18 mouse cellular contexts compared by ENCODE assay signal in genomic region chr1:153007292-153007691, GRCm38 (mm10). TPM values are rescaled to one million over a fixed set of nuclear protein-coding genes. Genes with fewer than 3 reads are reported as not detected.
DNase-seq lines count a peak whose midpoint lies in the region; TF ChIP-seq lines count a peak whose summit lies in the region.
"Had no signal": no experiment of that assay in that cellular context is flagged by ENCODE, and none has a peak within 500 bp of the region (broad histone marks: within the 10 kb centered on the region; RNA-seq: fewer than 3 reads in every experiment).

No protein-coding gene starts in this region.

- H3K9ac ChIP-seq in MEL (ENCODE audit: control insufficient read depth, low read depth, low read length, poor library complexity, severe bottlenecking) = peak overlapping the region; percentile 62
- H3K9ac ChIP-seq: embryonic facial prominence, embryonic 12.5 days; forebrain, embryonic 13.5 days; forebrain, embryonic 15.5 days; forebrain, postnatal 0 days had no signal

- TF ChIP-seq POLR2A in MEL (IDR thresholded peaks at IDR 0.05; ENCODE audit: control insufficient read depth in 1 of 2, insufficient read depth in 1 of 2, low read depth in 1 of 2, low read length in 2 of 2, poor library complexity in 1 of 2) = no peak

- intact Hi-C loops in gastrocnemius, adult 2 months (cut with DNase I) = no loop called here

- H3K9me3 ChIP-seq in MEL (replicated peaks; ENCODE audit: insufficient read depth, low read length) = no peaks in the 10 kb centered on the region
- H3K9me3 ChIP-seq: embryonic facial prominence, embryonic 10.5 days; embryonic facial prominence, embryonic 12.5 days; forebrain, embryonic 13.5 days; forebrain, embryonic 15.5 days had no signal

- peak; percentile 21 for DNase-seq in cerebellum, adult 11-12 months
- DNase-seq in cerebellum, adult 11 months = no peak
- DNase-seq in gastrocnemius, adult 2 months = no peak
- no peak for DNase-seq in gastrocnemius, postnatal 25 days
- DNase-seq in MEL (ENCODE audit: low read depth, low spot score) = peak; percentile 61
- DNase-seq in retina, embryonic 14.5 days (ENCODE audit: low spot score) = no peak
- DNase-seq: adrenal gland, adult 8-10 months; adrenal gland, postnatal 14 days; adrenal gland, postnatal 36 days; B cell, adult 2 months; cerebellum, adult 9-10 months; forebrain, postnatal 0 days had no signal

- no peak for TF ChIP-seq RAD21 in MEL (IDR thresholded peaks at IDR 0.05; ENCODE audit: low read depth, low read length)

- TF ChIP-seq EP300 in MEL (IDR thresholded peaks at IDR 0.05; ENCODE audit: low read depth in 1 of 2, low read length in 2 of 2) = peak; percentile 84 to 94

- H3K27me3 ChIP-seq in MEL (ENCODE audit: control insufficient read depth in 1 of 2, insufficient read depth in 2 of 2, low read length in 2 of 2) = no peaks in the 10 kb centered on the region
- H3K27me3 ChIP-seq: CH12.LX; embryonic facial prominence, embryonic 12.5 days; forebrain, embryonic 15.5 days had no signal

- H3K36me3 ChIP-seq in MEL (ENCODE audit: control insufficient read depth in 1 of 2, insufficient read depth in 2 of 2, low read length in 2 of 2) = peaks cover 0 to 57% of the 10 kb centered on the region in 2 experiments; a peak in 2 of 4 replicates
- H3K36me3 ChIP-seq: embryonic facial prominence, embryonic 10.5 days; embryonic facial prominence, embryonic 12.5 days; forebrain, embryonic 15.5 days; G1E had no signal

- H3K4me1 ChIP-seq in MEL (ENCODE audit: control insufficient read depth in 1 of 2, insufficient read depth in 2 of 2, low read length in 2 of 2) = peaks cover 26 to 64% of the 10 kb centered on the region in 2 experiments
- H3K4me1 ChIP-seq: embryonic facial prominence, embryonic 12.5 days had no signal

- H3K79me2 ChIP-seq in MEL (ENCODE audit: control insufficient read depth, insufficient read depth, low read length, poor library complexity) = peaks cover 2% of the 10 kb centered on the region; the same call in 1 of the 2 replicates

- TF ChIP-seq CTCF in gastrocnemius, adult 2 months (IDR thresholded peaks at IDR 0.05) = no peak
- TF ChIP-seq CTCF in MEL (IDR thresholded peaks at IDR 0.05 in 2 of 3, conservative IDR thresholded peaks at IDR 0.05 in 1 of 3; ENCODE audit: control insufficient read depth in 1 of 3, insufficient read depth in 1 of 3, low read depth in 2 of 3, low read length in 3 of 3, poor library complexity in 1 of 3, severe bottlenecking in 1 of 3) = no peak

- peak overlapping the region; percentile 82 for H3K27ac ChIP-seq in gastrocnemius, adult 2 months
- H3K27ac ChIP-seq in MEL (ENCODE audit: control insufficient read depth, low read depth, low read length) = peak overlapping the region; percentile 89
- H3K27ac ChIP-seq: embryonic facial prominence, embryonic 10.5 days; embryonic facial prominence, embryonic 12.5 days; forebrain, embryonic 13.5 days; forebrain, embryonic 15.5 days had no signal

- H3K4me3 ChIP-seq in gastrocnemius, adult 2 months = no peak overlapping the region
- H3K4me3 ChIP-seq in MEL (ENCODE audit: control insufficient read depth in 1 of 2, insufficient read depth in 1 of 2, low read depth in 2 of 2, low read length in 2 of 2) = peak overlapping the region in 1 of 2 experiments; percentile 34; a peak in 2 of 4 replicates
- H3K4me3 ChIP-seq: embryonic facial prominence, embryonic 10.5 days; embryonic facial prominence, embryonic 12.5 days; forebrain, embryonic 13.5 days; forebrain, embryonic 15.5 days had no signal

TF ChIP-seq in MEL, 35 proteins besides CTCF, POLR2A, EP300 and RAD21:
- no peak for TF ChIP-seq E2F4 (IDR thresholded peaks at IDR 0.05; ENCODE audit: borderline replicate concordance, low read depth, low read length)
- TF ChIP-seq NRF1 (IDR thresholded peaks at IDR 0.05; ENCODE audit: insufficient read depth, low read depth, low read length, poor library complexity, severe bottlenecking) = no peak
- no peak for TF ChIP-seq MEF2A (IDR thresholded peaks at IDR 0.05; ENCODE audit: extremely low read depth, insufficient replicate concordance, low read depth, low read length, poor library complexity, severe bottlenecking)
- 0 out of 2 replicates have a peak, but pooled peaks have one; percentile 46 for TF ChIP-seq JUND (IDR thresholded peaks at IDR 0.05; ENCODE audit: low read depth, low read length)
- peak; percentile 79 for TF ChIP-seq USF1 (IDR thresholded peaks at IDR 0.05; ENCODE audit: low read depth, low read length)
- TF ChIP-seq MXI1 (IDR thresholded peaks at IDR 0.05; ENCODE audit: low read depth, low read length) = no peak
- no peak for TF ChIP-seq POLR2AphosphoS5 (IDR thresholded peaks at IDR 0.05; ENCODE audit: borderline replicate concordance, low read depth, low read length)
- peak; percentile 55 for TF ChIP-seq RCOR1 (IDR thresholded peaks at IDR 0.05; ENCODE audit: low read depth, low read length)
- TF ChIP-seq MAX (IDR thresholded peaks at IDR 0.05; ENCODE audit: low read length) = peak; percentile 70
- peak; percentile 90 for TF ChIP-seq ETS1 (IDR thresholded peaks at IDR 0.05; ENCODE audit: low read depth, low read length)
- TF ChIP-seq CHD1 (IDR thresholded peaks at IDR 0.05; ENCODE audit: low read depth, low read length) = no peak
- peak; percentile 47; the same call in 1 of the 2 replicates for TF ChIP-seq ELF1 (IDR thresholded peaks at IDR 0.05; ENCODE audit: low read depth, low read length)
- TF ChIP-seq UBTF (IDR thresholded peaks at IDR 0.05; ENCODE audit: borderline replicate concordance, insufficient read depth, low read depth, low read length) = no peak
- TF ChIP-seq ZMIZ1 (IDR thresholded peaks at IDR 0.05; ENCODE audit: low read depth, low read length) = no peak; the same call in 1 of the 2 replicates
- TF ChIP-seq ZNF384 (IDR thresholded peaks at IDR 0.05; ENCODE audit: low read depth, low read length) = peak; percentile 92
- no peak for TF ChIP-seq CHD2 (IDR thresholded peaks at IDR 0.05; ENCODE audit: low read length)
- no peak; the same call in 1 of the 2 replicates for TF ChIP-seq MAFK (IDR thresholded peaks at IDR 0.05; ENCODE audit: borderline replicate concordance, low read depth, low read length)
- peak; percentile 71; the same call in 1 of the 2 replicates for TF ChIP-seq BHLHE40 (IDR thresholded peaks at IDR 0.05; ENCODE audit: borderline replicate concordance, low read depth, low read length)
- no peak for TF ChIP-seq TBP (IDR thresholded peaks at IDR 0.05; ENCODE audit: low read depth, low read length)
- no peak for TF ChIP-seq MYC (IDR thresholded peaks at IDR 0.05; ENCODE audit: low read depth, low read length)
- TF ChIP-seq MYB (IDR thresholded peaks at IDR 0.05; ENCODE audit: low read depth, low read length) = peak; percentile 72; the same call in 1 of the 2 replicates
- peak; percentile 42; the same call in 1 of the 2 replicates for TF ChIP-seq KAT2A (conservative IDR thresholded peaks at IDR 0.05; ENCODE audit: low read depth, low read length)
- no peak for TF ChIP-seq SMC3 (IDR thresholded peaks at IDR 0.05; ENCODE audit: low read depth, low read length)
- no peak for TF ChIP-seq MAZ (IDR thresholded peaks at IDR 0.05; ENCODE audit: low read depth, low read length)
- peak; percentile 96 for TF ChIP-seq SIN3A (IDR thresholded peaks at IDR 0.05; ENCODE audit: low read length)
- TF ChIP-seq ZKSCAN1 (IDR thresholded peaks at IDR 0.05; ENCODE audit: low read depth, low read length) = no peak
- 0 out of 2 replicates have a peak, but pooled peaks have one; percentile 13 for TF ChIP-seq NELFE (IDR thresholded peaks at IDR 0.05; ENCODE audit: low read depth, low read length)
- TF ChIP-seq TAL1 (IDR thresholded peaks at IDR 0.05; ENCODE audit: low read length) = no peak
- peak; percentile 87 for TF ChIP-seq GATA1 (IDR thresholded peaks at IDR 0.05; ENCODE audit: low read depth, low read length)
- TF ChIP-seq POLR2AphosphoS2 (IDR thresholded peaks at IDR 0.05; ENCODE audit: low read length) = no peak
- TF ChIP-seq GABPA (IDR thresholded peaks at IDR 0.05; ENCODE audit: low read depth, low read length) = no peak
- TF ChIP-seq HCFC1 (IDR thresholded peaks at IDR 0.05; ENCODE audit: low read depth, low read length) = no peak
- peak; percentile 91 for TF ChIP-seq TCF12 (IDR thresholded peaks at IDR 0.05; ENCODE audit: low read depth, low read length)
- TF ChIP-seq USF2 (IDR thresholded peaks at IDR 0.05; ENCODE audit: borderline replicate concordance in 1 of 2, insufficient read depth in 1 of 2, low read depth in 1 of 2, low read length in 2 of 2) = 0 out of 4 replicates have a peak, but pooled peaks of 1 of the 2 experiments have one; percentile 37
- no peak for TF ChIP-seq ZC3H11A (IDR thresholded peaks at IDR 0.05; ENCODE audit: low read depth, low read length)

RNA-seq across cellular contexts. Expression of gene Nmnat2, which starts 52.5 kb away (rescaled TPM):
- under 1 TPM; 0.28 TPM for total RNA-seq in gastrocnemius, adult 2 months (2021)
- under 1 TPM; 0.38 to 0.72 TPM for total RNA-seq in gastrocnemius, postnatal 25 days (2021)
- 2.8 and 3.0 TPM in 2 replicates for total RNA-seq in MEL (2012; rRNA removed)
- 1 to 10 TPM in 1 of 2 experiments, not detected in 1; 1.3 TPM for polyA plus RNA-seq in MEL (2012; ENCODE audit: insufficient read depth in 1 of 2, insufficient read length in 2 of 2, low read depth in 1 of 2, low replicate concordance in 2 of 2, missing spikeins in 1 of 2)
- polyA plus RNA-seq: G1E had no signal

Comparison
In these comparisons a context has a peak if more than half of its experiments do, and no peak if none do; other contexts are left out.
1. DNase-seq: peak in cerebellum, adult 11-12 months (single experiment) and MEL (single experiment); none in cerebellum, adult 11 months (single experiment), gastrocnemius, adult 2 months (single experiment), gastrocnemius, postnatal 25 days (single experiment) and retina, embryonic 14.5 days (single experiment).